Mouse (Mus musculus) heart, adult 18-20 months (tissue): ENCODE measurements at regions not wholly inside any gene's neighbourhood (a gene's known extent, or its start where the extent isn't known, plus 50 kb on each side); places are given as distances from the start of the nearest gene placed in this dataset.

Source experiments
- DNase-seq, 2 experiments: peaks; one replicate each; pipeline ENCODE4 v3.0.0; 2021 to 2022; ENCODE audit warnings: mixed read lengths in 1 of 2

- no peak for DNase-seq
These were observed 77.8 kb upstream of the 1700025G04Rik start for GRCm38 (mm10) chr1:152167716-152168115.

GRCm38 (mm10) chr1:152165490-152165905 is 75.6 kb upstream of the 1700025G04Rik start:
- DNase-seq = no peak

GRCm38 (mm10) chr1:152164843-152165489 is 75.0 kb upstream of the 1700025G04Rik start:
- DNase-seq = no peak

DNA sequence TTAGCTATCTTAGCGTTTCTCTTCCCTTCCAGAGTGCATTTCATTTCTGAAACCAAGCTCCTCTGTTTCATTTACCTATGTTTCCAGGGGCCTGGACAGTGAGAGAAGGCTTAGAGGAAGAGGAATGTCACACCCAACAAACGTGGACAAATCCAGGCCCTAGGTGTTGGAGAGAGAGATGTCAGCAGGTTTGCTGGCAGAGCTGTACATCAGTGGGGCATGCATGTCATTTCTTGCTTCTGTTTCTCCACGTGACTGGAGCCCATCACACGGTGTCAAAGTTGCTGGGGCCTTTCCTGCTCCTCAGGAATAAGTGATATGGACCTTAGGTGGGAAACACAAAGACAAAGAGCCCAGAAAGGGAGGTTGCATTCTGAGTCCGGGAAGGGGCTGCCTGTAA is 74.3 kb upstream of the 1700025G04Rik start:
- DNase-seq = no peak

- DNase-seq = no peak
These were observed 62.5 kb upstream of the 1700025G04Rik start for GRCm38 (mm10) chr1:152152474-152152873.

- no peak for DNase-seq
These were observed 58.8 kb upstream of the 1700025G04Rik start for GRCm38 (mm10) chr1:152148731-152149130.

DNA sequence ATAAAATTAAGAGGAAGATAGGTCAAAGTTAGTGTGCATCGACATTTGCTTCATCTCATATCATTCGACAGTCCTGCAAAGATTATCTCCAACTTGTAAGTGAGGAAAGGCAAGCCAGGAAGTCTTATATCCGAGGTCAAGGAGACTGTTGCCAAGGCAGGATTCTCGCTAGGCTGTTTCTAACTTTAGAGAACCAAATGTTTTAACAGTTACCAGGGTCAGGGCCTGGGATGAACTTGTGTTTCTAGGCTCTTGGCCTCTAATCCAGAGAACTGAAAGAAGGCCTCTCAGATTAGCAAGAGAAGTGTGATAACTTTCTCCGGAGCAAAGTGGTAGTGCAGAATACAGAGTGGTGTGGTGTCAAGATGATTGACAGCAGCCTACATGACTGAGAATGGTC is 50.2 kb upstream of the 1700025G04Rik start:
- peak; percentile 30 to 73 for DNase-seq
